Mouse (Mus musculus): ENCODE data around the gene Gm20481. TPM values are rescaled to one million over a fixed set of nuclear protein-coding genes. Genes with fewer than 3 reads are reported as not detected.

Gene Gm20481
- not detected for total RNA-seq (2023)

GRCm38 (mm10) chr17:34969822-34970221, at the start of gene Gm20481:
TSS of gene Gm20481 (plus strand) at chr17:34969912.

GRCm38 (mm10) chr17:34931061-34931734, 38.5 kb upstream of the Gm20481 start, which contains the start of gene Neu1:
TSS of gene Neu1 (plus strand) at chr17:34931253.

GRCm38 (mm10) chr17:34959130-34959778, 10.5 kb upstream of the Gm20481 start, which contains the start of gene Hspa1b:
TSS of gene Hspa1b (minus strand) at chr17:34959238.

GRCm38 (mm10) chr17:34972069-34972749, 2.5 kb downstream of the Gm20481 start, which contains the start of the genes Hspa1a and Hspa1l:
TSS of gene Hspa1a (minus strand) at chr17:34972156.
TSS of gene Hspa1l (plus strand) at chr17:34972703.

GRCm38 (mm10) chr17:34981690-34982180, 12.0 kb downstream of the Gm20481 start, which contains the start of gene Lsm2:
TSS of gene Lsm2 (plus strand) at chr17:34981862.

GRCm38 (mm10) chr17:35000717-35001451, 31.2 kb downstream of the Gm20481 start, which contains the start of gene Vars:
TSS of gene Vars (plus strand) at chr17:35000987.

GRCm38 (mm10) chr17:35016376-35016775, 46.7 kb downstream of the Gm20481 start, which contains the start of gene Vwa7:
TSS of gene Vwa7 (plus strand) at chr17:35016579.

Other genes with a start within 250 kb of the Gm20481 start
- 1 to 10 TPM in 1 of 2 experiments, under 1 TPM in 1; 0.93 to 1.6 TPM for gene C4b, start 226.0 kb upstream of the Gm20481 start, total RNA-seq (2023)
- gene Cyp21a1, start 165.4 kb upstream of the Gm20481 start, total RNA-seq (2023): not detected
- gene Stk19, start 133.0 kb upstream of the Gm20481 start, total RNA-seq (2023): 10 to 100 TPM; 57.0 to 64.6 TPM
- gene Dxo, start 132.9 kb upstream of the Gm20481 start, total RNA-seq (2023): 10 to 100 TPM; 74.3 to 76.9 TPM
- gene Skiv2l, start 119.7 kb upstream of the Gm20481 start, total RNA-seq (2023): 100 to 1,000 TPM; 102 to 116 TPM
- gene Nelfe, start 119.5 kb upstream of the Gm20481 start, total RNA-seq (2023): 10 to 100 TPM; 29.5 to 31.1 TPM
- gene Cfb, start 107.4 kb upstream of the Gm20481 start, total RNA-seq (2023): under 1 TPM in 1 of 2 experiments, not detected in 1; 0.38 TPM
- gene Zbtb12, start 90.4 kb upstream of the Gm20481 start, total RNA-seq (2023): 1 to 10 TPM; 4.7 to 5.7 TPM
- gene Gm20547, start 87.9 kb upstream of the Gm20481 start, total RNA-seq (2023): not detected
- gene C2, start 71.6 kb upstream of the Gm20481 start, total RNA-seq (2023): 1 to 10 TPM in 1 of 2 experiments, under 1 TPM in 1; 0.35 to 2.6 TPM
- gene Ehmt2, start 71.4 kb upstream of the Gm20481 start, total RNA-seq (2023): 100 to 1,000 TPM; 127 to 138 TPM
- gene Slc44a4, start 55.4 kb upstream of the Gm20481 start, total RNA-seq (2023): not detected
- gene Neu1, start 38.7 kb upstream of the Gm20481 start, total RNA-seq (2023): 10 to 100 TPM; 43.5 to 54.2 TPM
- gene Hspa1b, start 10.7 kb upstream of the Gm20481 start, total RNA-seq (2023): 10 to 100 TPM; 10.4 to 11.9 TPM
- gene Hspa1a, start 2.2 kb downstream of the Gm20481 start, total RNA-seq (2023): 1 to 10 TPM; 3.2 to 3.6 TPM
- gene Hspa1l, start 2.8 kb downstream of the Gm20481 start, total RNA-seq (2023): not detected
- 10 to 100 TPM; 31.7 to 37.8 TPM for gene Lsm2, start 11.9 kb downstream of the Gm20481 start, total RNA-seq (2023)
- 100 to 1,000 TPM; 113 to 115 TPM for gene Vars, start 31.1 kb downstream of the Gm20481 start, total RNA-seq (2023)
- gene Vwa7, start 46.7 kb downstream of the Gm20481 start, total RNA-seq (2023): under 1 TPM; 0.47 to 0.52 TPM
- 1 to 10 TPM in 1 of 2 experiments, not detected in 1; 2.3 TPM for gene Sapcd1, start 58.1 kb downstream of the Gm20481 start, total RNA-seq (2023)
- 1 to 10 TPM; 2.0 to 3.3 TPM for gene Msh5, start 76.8 kb downstream of the Gm20481 start, total RNA-seq (2023)
- gene Clic1, start 80.1 kb downstream of the Gm20481 start, total RNA-seq (2023): 100 to 1,000 TPM; 161 to 180 TPM
- gene Ddah2, start 89.1 kb downstream of the Gm20481 start, total RNA-seq (2023): 1 to 10 TPM in 1 of 2 experiments, under 1 TPM in 1; 0.86 to 4.1 TPM
- not detected for gene Ly6g6c, start 95.5 kb downstream of the Gm20481 start, total RNA-seq (2023)
- not detected for gene Mpig6b, start 96.3 kb downstream of the Gm20481 start, total RNA-seq (2023)
- not detected for gene Ly6g6e, start 107.0 kb downstream of the Gm20481 start, total RNA-seq (2023)
- gene Ly6g6d, start 108.2 kb downstream of the Gm20481 start, total RNA-seq (2023): not detected
- not detected for gene Ly6g6f, start 115.7 kb downstream of the Gm20481 start, total RNA-seq (2023)
- 10 to 100 TPM; 73.4 to 81.3 TPM for gene Abhd16a, start 119.4 kb downstream of the Gm20481 start, total RNA-seq (2023)
- gene Ly6g5c, start 138.4 kb downstream of the Gm20481 start, total RNA-seq (2023): not detected
- gene Ly6g5b, start 145.5 kb downstream of the Gm20481 start, total RNA-seq (2023): 1 to 10 TPM; 2.7 to 5.4 TPM
- 10 to 100 TPM; 33.5 to 34.9 TPM for gene Gpank1, start 151.5 kb downstream of the Gm20481 start, total RNA-seq (2023)
- gene Csnk2b, start 152.1 kb downstream of the Gm20481 start, total RNA-seq (2023): 100 to 1,000 TPM; 152 to 162 TPM
- 10 to 100 TPM; 26.0 to 26.8 TPM for gene D17H6S53E, start 156.5 kb downstream of the Gm20481 start, total RNA-seq (2023)
- gene Apom, start 162.1 kb downstream of the Gm20481 start, total RNA-seq (2023): 1 to 10 TPM in 1 of 2 experiments, under 1 TPM in 1; 0.55 to 1.7 TPM
- gene Bag6, start 165.3 kb downstream of the Gm20481 start, total RNA-seq (2023): 100 to 1,000 TPM; 403 to 408 TPM
- 100 to 1,000 TPM; 299 to 313 TPM for gene Prrc2a, start 195.0 kb downstream of the Gm20481 start, total RNA-seq (2023)
- gene Aif1, start 206.2 kb downstream of the Gm20481 start, total RNA-seq (2023): 1 to 10 TPM; 1.2 to 2.0 TPM
- gene Lst1, start 218.5 kb downstream of the Gm20481 start, total RNA-seq (2023): 1 to 10 TPM; 4.5 to 8.7 TPM
- 100 to 1,000 TPM; 598 to 633 TPM for gene Ltb, start 224.5 kb downstream of the Gm20481 start, total RNA-seq (2023)
- 10 to 100 TPM; 17.7 to 18.6 TPM for gene Tnf, start 232.1 kb downstream of the Gm20481 start, total RNA-seq (2023)
- gene Lta, start 235.4 kb downstream of the Gm20481 start, total RNA-seq (2023): 10 to 100 TPM; 14.1 to 17.3 TPM